Mouse (Mus musculus): Measurements from ENCODE around the gene Ncs1. TPM values are rescaled to one million over a fixed set of nuclear protein-coding genes. Genes with fewer than 3 reads are reported as not detected.

Ncs1 gene
- total and polyA plus RNA-seq, 3 experiments: 0.04 TPM; not detected in 2

DNA sequence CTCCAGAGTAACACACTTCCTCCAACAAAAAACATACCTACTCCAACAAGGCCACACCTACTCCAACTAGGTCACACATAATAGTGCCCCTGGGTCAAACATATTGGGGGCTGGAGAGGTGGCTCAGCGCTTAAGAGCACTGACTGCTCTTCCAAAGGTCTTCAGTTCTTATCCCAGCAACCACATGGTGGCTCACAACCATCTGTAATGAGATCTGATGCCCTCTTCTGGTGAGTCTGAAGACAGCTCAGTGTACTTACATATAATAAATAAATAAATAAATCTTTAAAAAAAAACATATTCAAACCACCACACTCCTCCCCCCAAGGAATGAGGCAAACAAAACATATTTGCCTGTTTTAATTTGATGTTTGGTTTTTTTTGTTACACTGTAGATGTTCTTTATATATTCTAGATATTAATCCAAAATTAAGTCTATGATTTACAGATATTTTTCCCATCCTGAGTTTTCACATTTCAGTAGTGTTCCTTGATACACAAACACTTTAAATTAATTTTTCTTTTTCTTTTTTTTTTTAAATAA, 16.8 kb upstream of the Ncs1 start:
- H3K27ac ChIP-seq (ENCODE audit: insufficient read depth, low read depth): no peak overlapping the region
- in situ Hi-C loops (cut with MboI; ENCODE audit: low pct_ligation_motif_present, low pct_unique_long_range_greater_than_20kb, low sequenced_read_pairs): no loop called here

DNA sequence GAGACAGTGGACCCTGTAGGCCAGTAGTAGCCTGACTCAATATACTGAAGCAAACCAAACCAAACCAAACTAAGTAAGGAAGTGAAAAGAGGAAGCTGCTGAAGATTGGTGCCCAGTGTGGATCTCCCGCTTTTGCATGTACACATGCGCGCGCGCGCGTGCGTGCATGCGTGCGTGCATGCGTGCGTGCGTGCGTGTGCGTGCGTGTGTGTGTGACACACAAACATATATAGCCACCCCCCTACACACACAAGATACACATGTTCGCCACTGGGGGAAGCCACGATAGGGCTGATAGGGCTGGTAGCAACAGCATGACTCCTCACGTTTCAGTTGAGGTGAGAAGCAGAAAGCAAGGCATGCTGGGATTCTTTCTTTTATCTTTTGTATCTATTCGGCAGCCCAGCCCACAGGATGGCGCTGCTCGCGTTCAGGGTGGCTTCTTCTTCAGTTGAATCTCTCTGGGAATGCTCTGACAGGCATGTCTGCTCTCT, 6.4 kb upstream of the Ncs1 start:
- H3K27ac ChIP-seq (ENCODE audit: insufficient read depth, low read depth): no peak overlapping the region
- H3K79me2 ChIP-seq (replicated peaks; ENCODE audit: control insufficient read depth, extremely low read depth, insufficient read depth, poor library complexity, severe bottlenecking): no peaks in the 10 kb centered on the region
- peaks cover 4 to 12% of the 10 kb centered on the region in 2 experiments for H3K4me1 ChIP-seq (ENCODE audit: control insufficient read depth in 1 of 2, insufficient read depth in 2 of 2)
- H3K36me3 ChIP-seq (replicated peaks in 1 of 2; ENCODE audit: control insufficient read depth in 1 of 2, insufficient read depth in 1 of 2, low read length in 1 of 2): no peaks in the 10 kb centered on the region
- H3K4me2 ChIP-seq (ENCODE audit: insufficient read depth, low read depth, poor library complexity, severe bottlenecking): peak overlapping the region; percentile 26; the same call in 1 of the 2 replicates
- no peak overlapping the region for H3K9ac ChIP-seq (ENCODE audit: insufficient read depth, low read depth)
- peak; percentile 81 for DNase-seq (ENCODE audit: extremely low read depth)
- H3K4me3 ChIP-seq (replicated peaks in 1 of 3; ENCODE audit: low read depth in 2 of 3, low read length in 2 of 3, poor library complexity in 1 of 3): no peak overlapping the region
- no peaks in the 10 kb centered on the region for H3K9me3 ChIP-seq (replicated peaks; ENCODE audit: low read length)
- in situ Hi-C loops (cut with MboI; ENCODE audit: low pct_ligation_motif_present, low pct_unique_long_range_greater_than_20kb, low sequenced_read_pairs): no loop called here
- dilution Hi-C loops (cut with MboI; ENCODE audit: extremely low pct_ligation_motif_present, extremely low pct_unique_long_range_greater_than_20kb, low sequenced_read_pairs): no loop called here
- peaks cover 30% of the 10 kb centered on the region for H3K27me3 ChIP-seq (replicated peaks)
- TF ChIP-seq MAFK (IDR thresholded peaks at IDR 0.05; ENCODE audit: insufficient replicate concordance, low read length): no peak
- peak; percentile 86 for TF ChIP-seq MAX (IDR thresholded peaks at IDR 0.05; ENCODE audit: low read length)
- TF ChIP-seq MEF2A (IDR thresholded peaks at IDR 0.05; ENCODE audit: borderline replicate concordance, low read depth, low read length): peak; percentile 37; the same call in 1 of the 2 replicates
- peak; percentile 65; the same call in 1 of the 2 replicates for TF ChIP-seq ETS1 (conservative IDR thresholded peaks at IDR 0.05; ENCODE audit: low read depth, low read length)
- no peak for TF ChIP-seq ZKSCAN1 (IDR thresholded peaks at IDR 0.05; ENCODE audit: borderline replicate concordance, low read depth, low read length)
- TF ChIP-seq GABPA (IDR thresholded peaks at IDR 0.05; ENCODE audit: insufficient replicate concordance, low read depth, low read length): no peak
- no peak for TF ChIP-seq CHD1 (IDR thresholded peaks at IDR 0.05; ENCODE audit: low read depth, low read length)
- peak; percentile 73 for TF ChIP-seq EP300 (IDR thresholded peaks at IDR 0.05; ENCODE audit: low read length)
- 0 out of 2 replicates have a peak, but pooled peaks have one; percentile 21 for TF ChIP-seq TCF12 (IDR thresholded peaks at IDR 0.05; ENCODE audit: low read depth, low read length)
- TF ChIP-seq POLR2AphosphoS2 (IDR thresholded peaks at IDR 0.05; ENCODE audit: low read depth, low read length): peak; percentile 70; the same call in 1 of the 2 replicates
- TF ChIP-seq CTCF (conservative IDR thresholded peaks at IDR 0.05 in 1 of 2, IDR thresholded peaks at IDR 0.05 in 1 of 2; ENCODE audit: low read depth in 2 of 2, low read length in 2 of 2): peak in 1 of 2 experiments; percentile 57; a peak in 2 of 4 replicates
- TF ChIP-seq USF1 (IDR thresholded peaks at IDR 0.05; ENCODE audit: low read depth, low read length): no peak
- TF ChIP-seq KAT2A (IDR thresholded peaks at IDR 0.05; ENCODE audit: insufficient replicate concordance, low read length): no peak
- no peak for TF ChIP-seq UBTF (IDR thresholded peaks at IDR 0.05; ENCODE audit: low read depth, low read length)
- 0 out of 2 replicates have a peak, but pooled peaks have one; percentile 42 for TF ChIP-seq MYC (IDR thresholded peaks at IDR 0.05; ENCODE audit: low read depth, low read length)
- no peak for TF ChIP-seq MAZ (IDR thresholded peaks at IDR 0.05; ENCODE audit: low read depth, low read length)
- peak; percentile 77 for TF ChIP-seq ELF1 (IDR thresholded peaks at IDR 0.05; ENCODE audit: low read depth, low read length)
- TF ChIP-seq POLR2A (IDR thresholded peaks at IDR 0.05; ENCODE audit: low read depth, low read length): peak; percentile 89
- TF ChIP-seq ZMIZ1 (IDR thresholded peaks at IDR 0.05; ENCODE audit: low read depth, low read length): peak; percentile 98
- no peak for TF ChIP-seq USF2 (conservative IDR thresholded peaks at IDR 0.05; ENCODE audit: low read depth, low read length)
- TF ChIP-seq SMC3 (IDR thresholded peaks at IDR 0.05; ENCODE audit: low read depth, low read length): peak; percentile 31
- TF ChIP-seq MXI1 (IDR thresholded peaks at IDR 0.05; ENCODE audit: low read depth, low read length): peak; percentile 59
- peak; percentile 97 for TF ChIP-seq TBP (conservative IDR thresholded peaks at IDR 0.05; ENCODE audit: low read depth, low read length)
- peak; percentile 63 for TF ChIP-seq HCFC1 (IDR thresholded peaks at IDR 0.05; ENCODE audit: low read depth, low read length)
- peak; percentile 70 for TF ChIP-seq NELFE (IDR thresholded peaks at IDR 0.05; ENCODE audit: low read depth, low read length)
- TF ChIP-seq BHLHE40 (IDR thresholded peaks at IDR 0.05; ENCODE audit: low read depth, low read length): peak; percentile 99
- peak; percentile 88 for TF ChIP-seq IRF4 (IDR thresholded peaks at IDR 0.05; ENCODE audit: low read depth, low read length)
- peak; percentile 41; the same call in 1 of the 2 replicates for TF ChIP-seq E2F4 (IDR thresholded peaks at IDR 0.05; ENCODE audit: insufficient replicate concordance, low read depth, low read length)

More for the DNA sequence above, 16.8 kb upstream of the Ncs1 start:
- no peaks in the 10 kb centered on the region for H3K36me3 ChIP-seq (replicated peaks in 1 of 2; ENCODE audit: control insufficient read depth in 1 of 2, insufficient read depth in 1 of 2, low read length in 1 of 2)
- H3K4me3 ChIP-seq (replicated peaks in 1 of 3; ENCODE audit: low read depth in 2 of 3, low read length in 2 of 3, poor library complexity in 1 of 3): no peak overlapping the region
- peaks cover 4% of the 10 kb centered on the region for H3K27me3 ChIP-seq (replicated peaks)
- H3K9me3 ChIP-seq (replicated peaks; ENCODE audit: low read length): peaks cover 3% of the 10 kb centered on the region
- no peaks in the 10 kb centered on the region for H3K79me2 ChIP-seq (replicated peaks; ENCODE audit: control insufficient read depth, extremely low read depth, insufficient read depth, poor library complexity, severe bottlenecking)
- no peak overlapping the region for H3K4me2 ChIP-seq (ENCODE audit: insufficient read depth, low read depth, poor library complexity, severe bottlenecking)
- dilution Hi-C loops (cut with MboI; ENCODE audit: extremely low pct_ligation_motif_present, extremely low pct_unique_long_range_greater_than_20kb, low sequenced_read_pairs): no loop called here
- H3K9ac ChIP-seq (ENCODE audit: insufficient read depth, low read depth): no peak overlapping the region
- DNase-seq (ENCODE audit: extremely low read depth): peak; percentile 6
- TF ChIP-seq POLR2AphosphoS2 (IDR thresholded peaks at IDR 0.05; ENCODE audit: low read depth, low read length): no peak
- TF ChIP-seq MEF2A (IDR thresholded peaks at IDR 0.05; ENCODE audit: borderline replicate concordance, low read depth, low read length): no peak
- no peak for TF ChIP-seq ZC3H11A (IDR thresholded peaks at IDR 0.05; ENCODE audit: low read depth, low read length)
- TF ChIP-seq ZNF384 (IDR thresholded peaks at IDR 0.05; ENCODE audit: low read depth, low read length): peak; percentile 43
- no peak for TF ChIP-seq E2F4 (IDR thresholded peaks at IDR 0.05; ENCODE audit: insufficient replicate concordance, low read depth, low read length)
- peak in 1 of 2 experiments; percentile 61; a peak in 2 of 4 replicates for TF ChIP-seq CTCF (conservative IDR thresholded peaks at IDR 0.05 in 1 of 2, IDR thresholded peaks at IDR 0.05 in 1 of 2; ENCODE audit: low read depth in 2 of 2, low read length in 2 of 2)
- TF ChIP-seq EP300 (IDR thresholded peaks at IDR 0.05; ENCODE audit: low read length): no peak
- no peak for TF ChIP-seq NELFE (IDR thresholded peaks at IDR 0.05; ENCODE audit: low read depth, low read length)
- peak; percentile 17; the same call in 1 of the 2 replicates for TF ChIP-seq SMC3 (IDR thresholded peaks at IDR 0.05; ENCODE audit: low read depth, low read length)
- H3K4me1 ChIP-seq (ENCODE audit: control insufficient read depth in 1 of 2, insufficient read depth in 2 of 2): peaks cover 0 to 8% of the 10 kb centered on the region in 2 experiments; a peak in 2 of 4 replicates
